10 mouse cellular contexts compared by ENCODE assay signal in genomic region chr16:44526689-44527088, GRCm38 (mm10). TPM values are rescaled to one million over a fixed set of nuclear protein-coding genes. Genes with fewer than 3 reads are reported as not detected.
DNase-seq lines count a peak whose midpoint lies in the region; ATAC-seq and TF ChIP-seq lines count a peak whose summit lies in the region.
"Had no signal": no experiment of that assay in that cellular context is flagged by ENCODE, and none has a peak within 500 bp of the region (broad histone marks: within the 10 kb centered on the region; RNA-seq: fewer than 3 reads in every experiment).

No protein-coding gene starts in this region.

- H3K4me1 ChIP-seq in neural tube, embryonic 11.5 days (ENCODE audit: control insufficient read depth, insufficient read depth, low read length), result peaks cover 41% of the 10 kb centered on the region
- peaks cover 31% of the 10 kb centered on the region for H3K4me1 ChIP-seq in hindbrain, postnatal 0 days (ENCODE audit: insufficient read depth, low read length)
- H3K4me1 ChIP-seq: megakaryocyte, embryonic 14.5 days had no signal

- ATAC-seq in neural tube, embryonic 11.5 days (ENCODE audit: insufficient read depth, low FRiP score, low TSS enrichment), result no peak
- 0 out of 2 replicates have a peak, but pooled peaks have one; percentile 24 for ATAC-seq in hindbrain, postnatal 0 days
- ATAC-seq: activated CD4-positive, CD25-positive, alpha-beta regulatory T cell, adult 4 months had no signal

- H3K4me3 ChIP-seq in neural tube, embryonic 11.5 days (ENCODE audit: low read depth, low read length), result no peak overlapping the region
- no peak overlapping the region for H3K4me3 ChIP-seq in hindbrain, postnatal 0 days (ENCODE audit: low read length)
- H3K4me3 ChIP-seq: megakaryocyte, embryonic 14.5 days had no signal

- peak; percentile 76 for DNase-seq in cerebellum, adult 11-12 months
- no peak for DNase-seq in cerebellum, adult 11 months
- DNase-seq in neural tube, embryonic 11.5 days (ENCODE audit: low spot score), result peak; percentile 48
- DNase-seq in neural tube, embryonic 10.5 days (ENCODE audit: extremely low spot score, low spot score), result no peak
- DNase-seq in hindbrain, postnatal 0 days (ENCODE audit: low spot score), result peak; percentile 60
- no peak for DNase-seq in frontal cortex, postnatal 25 days (ENCODE audit: low spot score in 2 of 2)
- no peak for DNase-seq in left cerebral cortex, adult 9 months (ENCODE audit: low spot score in 2 of 2)
- DNase-seq in adrenal gland, adult 18-20 months (ENCODE audit: low spot score in 2 of 2), result no peak

- H3K36me3 ChIP-seq in neural tube, embryonic 11.5 days (ENCODE audit: control insufficient read depth, insufficient read depth, low read length), result no peaks in the 10 kb centered on the region; the same call in 1 of the 2 replicates
- H3K36me3 ChIP-seq in hindbrain, postnatal 0 days (ENCODE audit: insufficient read depth, low read length), result no peaks in the 10 kb centered on the region

- no peak for TF ChIP-seq CTCF in hindbrain, postnatal 0 days (IDR thresholded peaks at IDR 0.05; ENCODE audit: low read depth)

- no peak overlapping the region for H3K4me2 ChIP-seq in neural tube, embryonic 11.5 days (ENCODE audit: low read depth)
- peak overlapping the region; percentile 35 for H3K4me2 ChIP-seq in hindbrain, postnatal 0 days (ENCODE audit: low read depth, low read length)

- H3K9ac ChIP-seq in neural tube, embryonic 11.5 days (ENCODE audit: low read length), result no peak overlapping the region
- H3K9ac ChIP-seq in hindbrain, postnatal 0 days (replicated peaks; ENCODE audit: low read length), result no peak overlapping the region; the same call in 1 of the 2 replicates

- no peaks in the 10 kb centered on the region for H3K9me3 ChIP-seq in neural tube, embryonic 11.5 days (ENCODE audit: control insufficient read depth, low read length)
- H3K9me3 ChIP-seq in hindbrain, postnatal 0 days (ENCODE audit: low read length), result no peaks in the 10 kb centered on the region
- H3K9me3 ChIP-seq: megakaryocyte, embryonic 14.5 days had no signal

- no peaks in the 10 kb centered on the region for H3K27me3 ChIP-seq in neural tube, embryonic 11.5 days (ENCODE audit: control insufficient read depth, insufficient read depth, low read length)
- no peaks in the 10 kb centered on the region for H3K27me3 ChIP-seq in hindbrain, postnatal 0 days (ENCODE audit: insufficient read depth, low read length)

- peak overlapping the region; percentile 31 for H3K27ac ChIP-seq in neural tube, embryonic 11.5 days (ENCODE audit: low read depth, low read length)
- peak overlapping the region; percentile 69 for H3K27ac ChIP-seq in hindbrain, postnatal 0 days

- 11% methylated on average over 12 of the region's 12 CpGs for WGBS in neural tube, embryonic 11.5 days
- WGBS in hindbrain, postnatal 0 days, result 9% methylated on average over 12 of the region's 12 CpGs

RNA-seq across cellular contexts. Expression of gene Boc, which starts 32.0 kb away (rescaled TPM):
- 43.8 and 48.2 TPM in 2 replicates for polyA plus RNA-seq in neural tube, embryonic 11.5 days (2014; fragmentation: Nextera tagmentation; extraction: Ambion mirVana)
- 43.9 and 45.5 TPM in 2 replicates for total RNA-seq in hindbrain, postnatal 0 days (2014; rRNA removed)
- 6.8 and 8.1 TPM in 2 replicates for polyA plus RNA-seq in hindbrain, postnatal 0 days (2015; fragmentation: Nextera tagmentation; extraction: Ambion mirVana)
- total RNA-seq in adrenal gland, adult 18-20 months (2021), result 10 to 100 TPM; 25.2 to 48.5 TPM

Comparison
In these comparisons a context has a peak if more than half of its experiments do, and no peak if none do; other contexts are left out.
1. DNase-seq: peak in cerebellum, adult 11-12 months (single experiment), neural tube, embryonic 11.5 days (single experiment) and hindbrain, postnatal 0 days (single experiment); none in cerebellum, adult 11 months (single experiment), neural tube, embryonic 10.5 days (single experiment), frontal cortex, postnatal 25 days (0 of 2), left cerebral cortex, adult 9 months (0 of 2) and adrenal gland, adult 18-20 months (0 of 2).